Mouse (Mus musculus) c-Kit-positive CD71-positive TER-119-negative erythroid progenitor cells, embryonic 14.5 days (primary cell): Measurements from ENCODE around the gene Ipo7.
"Not testable (repeated sequence)": the region's sequence is repeated elsewhere in the genome, so short reads cannot be mapped to it uniquely, and the experiment has no call there.

ENCODE experiments used
- DNase-seq: peaks from one replicate; pipeline ENCODE4 v3.0.0-alpha.2; 2013; ENCODE audit warnings: low read depth

Ipo7 gene

DNA sequence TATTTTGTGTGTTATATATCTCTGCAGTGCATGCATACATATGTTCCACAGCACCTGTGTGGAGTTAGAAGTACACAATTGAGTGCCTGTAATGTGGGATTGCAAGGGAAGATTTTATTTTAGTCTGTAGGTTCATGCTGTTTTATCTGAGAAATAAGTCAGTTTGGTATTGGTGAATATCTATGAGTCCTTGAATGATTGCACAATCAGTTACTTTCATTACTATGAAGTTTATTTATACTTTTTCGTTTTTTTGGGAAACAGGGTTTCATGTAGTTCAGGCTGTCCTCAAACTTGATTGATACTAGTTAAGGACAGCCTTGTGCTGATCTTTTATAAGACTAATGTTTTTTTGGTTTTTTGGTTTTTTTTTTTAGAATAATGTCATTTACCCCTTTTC is 5.5 kb downstream of the Ipo7 start:
- DNase-seq = no peak

DNA sequence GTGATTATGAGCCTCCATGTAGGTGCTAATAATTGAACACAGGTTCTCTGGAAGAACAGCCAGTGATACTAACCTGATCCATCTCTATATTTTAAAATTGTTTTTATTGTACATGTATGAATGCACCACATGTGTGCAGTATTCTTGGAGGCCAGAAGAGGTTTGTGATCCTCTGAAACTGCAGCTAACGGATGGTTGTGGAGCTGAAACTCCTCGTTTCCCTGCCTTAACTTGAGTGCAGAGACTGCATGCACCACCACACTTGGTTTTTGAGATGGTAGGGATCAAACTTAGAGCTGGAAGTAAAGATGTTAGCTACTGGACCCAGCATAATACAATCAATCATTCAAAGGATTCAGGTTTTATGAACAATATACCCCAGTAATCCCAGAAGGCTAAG is 8.5 kb downstream of the Ipo7 start:
- no peak for DNase-seq

DNA sequence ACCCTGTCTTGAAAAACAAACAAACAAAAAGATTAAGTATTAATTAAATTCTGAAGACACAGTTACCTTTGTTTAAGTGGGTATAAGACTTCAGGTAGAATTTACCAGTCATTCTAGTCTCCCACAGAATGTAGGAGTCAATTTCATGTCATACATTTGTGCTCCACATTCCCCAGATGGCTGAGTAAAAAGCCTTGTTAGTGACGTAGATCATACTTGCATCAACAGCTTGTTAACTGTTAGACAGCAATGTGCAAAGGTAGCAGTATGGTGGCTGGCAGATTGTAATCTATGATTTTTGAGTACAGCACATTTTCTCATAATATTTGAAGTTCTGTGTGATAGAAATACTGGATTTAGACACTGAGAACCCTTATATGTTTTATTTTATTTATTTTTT is 10.8 kb downstream of the Ipo7 start:
- DNase-seq = no peak

DNA sequence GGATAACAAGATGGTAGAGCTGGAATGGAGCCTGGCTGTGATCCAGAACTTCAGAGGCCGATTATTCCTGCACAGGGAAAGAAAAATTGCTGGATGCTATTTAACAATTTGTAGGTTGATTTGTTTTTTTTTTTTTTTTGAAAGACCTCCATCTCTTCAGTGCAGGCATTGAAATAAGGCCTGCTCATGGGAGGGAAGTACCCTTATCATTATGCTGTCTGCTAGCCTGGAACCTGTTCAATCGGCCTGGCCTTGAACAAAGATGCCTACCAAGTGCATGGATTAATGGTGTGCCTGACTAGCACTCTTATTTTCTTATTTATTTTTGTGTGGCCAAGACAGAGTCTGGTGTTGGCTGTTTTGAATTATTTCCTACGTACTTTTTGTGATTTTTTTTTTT is 12.3 kb downstream of the Ipo7 start:
- DNase-seq = no peak

DNA sequence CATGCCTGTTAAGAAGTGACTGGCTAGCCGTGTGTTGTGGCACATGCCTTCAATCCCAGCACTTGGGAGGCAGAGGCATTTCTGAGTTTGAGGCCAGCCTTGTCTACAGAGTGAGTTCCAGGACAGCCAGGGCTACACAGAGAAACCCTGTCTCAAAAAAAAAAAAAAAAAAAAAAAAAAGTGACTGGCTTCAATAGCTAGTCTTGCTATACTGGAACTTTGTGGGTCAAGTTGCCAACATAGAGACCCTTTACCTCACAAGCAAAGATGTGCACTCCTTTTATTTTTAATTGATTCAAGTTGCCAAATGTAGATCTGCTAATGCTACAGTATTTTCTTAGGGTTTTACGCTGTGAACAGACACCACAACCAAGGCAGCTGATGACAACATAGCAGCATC is 39.6 kb downstream of the Ipo7 start:
- DNase-seq = not testable (repeated sequence)

DNA sequence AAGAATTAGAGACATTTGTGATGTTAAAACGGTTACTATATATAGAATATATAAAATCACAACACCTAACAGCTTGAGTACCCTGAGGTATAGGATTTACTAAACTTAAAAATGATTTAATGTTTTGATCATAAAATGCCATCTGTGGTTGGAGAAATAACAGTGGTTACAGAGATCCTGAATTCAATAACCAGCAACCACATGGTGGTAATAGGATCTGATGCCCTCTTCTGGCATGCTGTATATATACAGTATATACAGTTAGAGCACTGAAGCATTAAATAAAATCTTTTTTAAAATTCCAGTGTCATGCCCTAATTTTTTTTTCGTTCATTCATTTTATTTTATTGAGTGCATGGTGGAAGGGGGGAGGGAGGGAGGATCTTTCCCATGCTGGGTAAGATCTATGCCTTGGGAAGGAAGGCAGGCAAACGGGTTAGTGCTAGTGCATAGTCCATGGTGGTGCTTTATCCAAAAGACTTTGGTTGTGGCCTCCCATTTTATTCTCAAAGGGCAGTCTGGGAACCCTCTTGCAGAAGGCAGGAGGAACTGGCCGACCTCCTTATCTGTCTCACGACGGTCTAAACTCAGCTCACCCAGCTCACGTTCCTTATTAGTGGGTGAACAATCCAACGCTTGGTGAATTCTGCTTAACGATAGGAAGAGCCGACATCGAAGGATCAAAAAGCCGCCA is 41.2 kb downstream of the Ipo7 start:
- DNase-seq = no peak

DNA sequence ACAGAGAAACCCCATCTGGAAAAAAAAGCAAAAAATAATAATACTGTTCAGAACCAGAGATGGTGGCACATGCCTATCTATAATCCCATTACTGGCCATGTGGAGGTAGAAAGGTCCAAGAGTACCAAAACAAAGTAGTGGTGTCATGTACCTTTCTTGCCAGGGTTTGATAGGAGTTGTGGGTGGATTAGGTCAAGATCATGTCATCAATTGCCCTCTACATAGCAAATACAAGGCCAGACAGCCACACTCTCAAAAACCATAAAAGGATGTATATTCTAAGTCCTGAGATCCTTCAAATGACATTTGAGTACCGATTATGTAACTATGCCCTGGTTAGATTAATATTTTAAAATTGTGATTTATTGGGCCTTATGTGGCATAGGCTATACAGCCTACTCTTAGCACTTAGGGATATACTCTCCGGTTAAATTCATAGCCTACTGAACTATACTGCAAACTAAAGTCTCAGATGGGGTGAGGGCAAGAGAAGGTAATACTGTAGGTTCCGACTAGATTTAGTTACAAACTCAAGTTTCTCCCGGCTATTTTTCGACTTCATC is 42.1 kb downstream of the Ipo7 start:
- DNase-seq = peak; percentile 43

DNA sequence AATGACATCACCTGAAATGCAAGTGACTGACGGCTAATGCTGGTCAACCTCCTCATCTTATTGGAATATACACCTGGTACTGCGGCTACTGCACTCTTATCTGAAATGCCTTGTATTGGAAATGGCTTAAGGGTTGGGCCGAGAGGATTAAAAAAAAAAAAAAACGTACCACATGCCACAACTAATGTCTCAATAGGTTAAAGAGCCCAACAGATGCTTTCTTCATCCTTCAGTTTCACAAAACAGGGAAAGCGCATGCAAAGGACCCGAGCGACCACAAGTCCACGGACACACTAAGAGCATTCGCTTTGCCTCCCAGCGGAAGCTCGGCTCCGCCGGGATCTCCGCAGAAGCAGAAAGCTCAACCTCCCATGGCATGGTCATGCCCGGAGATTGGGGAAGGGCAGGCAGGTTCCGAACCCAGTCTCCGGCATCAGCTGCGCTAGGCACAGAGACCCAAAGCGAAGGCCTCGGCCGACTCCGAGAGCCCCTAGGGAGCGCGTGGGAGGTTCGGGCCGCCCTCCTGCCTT is 42.7 kb downstream of the Ipo7 start:
- peak; percentile 45 for DNase-seq

DNA sequence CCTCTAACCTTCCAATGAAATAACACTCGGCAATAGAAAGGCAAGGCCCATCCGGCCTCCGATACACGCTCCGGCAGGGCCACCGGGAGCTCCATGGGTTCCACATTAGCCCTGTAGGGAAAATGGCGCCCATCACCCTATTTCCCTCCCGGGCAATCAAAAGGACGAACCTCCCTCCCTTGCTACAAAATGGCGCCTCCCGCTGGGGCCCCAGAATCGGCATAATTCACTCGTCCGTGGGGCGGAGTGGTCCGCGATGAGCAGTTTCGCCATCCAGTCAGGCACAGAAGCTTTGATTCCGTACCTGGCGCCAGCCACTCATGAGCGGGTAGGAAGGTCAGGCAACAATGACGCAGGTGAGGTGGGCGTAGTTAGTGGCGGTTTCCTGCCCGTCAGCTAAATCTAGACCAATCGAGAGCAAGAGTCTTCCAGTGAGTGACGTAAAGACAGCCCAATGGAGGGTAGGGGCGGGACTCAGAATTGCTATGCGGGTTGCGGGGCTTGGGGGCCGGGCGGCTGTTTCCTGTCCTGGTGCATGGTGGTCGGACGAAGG is 43.2 kb downstream of the Ipo7 start, which contains the start of gene Zfp143:
Gene Zfp143 (plus strand): TSS at position 19 of the 553 bp plus-strand sequence.
- peak; percentile 98 for DNase-seq

DNA sequence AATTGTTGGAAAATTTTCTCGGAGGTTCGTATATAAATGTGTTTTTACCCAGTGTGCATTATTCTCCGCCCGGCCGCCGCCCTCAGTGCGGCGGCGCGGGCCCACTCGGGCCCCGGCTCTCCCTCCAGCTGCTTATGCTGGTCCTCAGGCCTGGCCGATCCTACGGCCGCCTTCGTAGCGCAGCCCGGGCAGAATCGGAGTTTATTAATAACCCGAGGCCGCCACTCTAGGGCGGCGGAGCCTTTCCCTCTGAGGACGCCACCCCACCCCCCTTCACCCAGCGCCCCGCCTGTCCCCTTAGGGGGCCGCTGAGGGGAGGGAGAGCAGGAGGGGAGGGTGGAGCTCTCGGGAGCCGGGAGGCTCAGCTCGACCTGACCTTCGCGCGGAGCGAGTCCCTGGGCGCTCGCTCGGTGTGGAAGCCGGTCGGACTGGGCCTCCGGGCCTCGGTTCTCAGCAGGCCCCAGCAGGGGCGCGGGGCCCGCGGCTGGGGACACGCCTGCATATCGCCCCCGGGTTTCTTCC is 43.7 kb downstream of the Ipo7 start:
- DNase-seq = peak; percentile 80

DNA sequence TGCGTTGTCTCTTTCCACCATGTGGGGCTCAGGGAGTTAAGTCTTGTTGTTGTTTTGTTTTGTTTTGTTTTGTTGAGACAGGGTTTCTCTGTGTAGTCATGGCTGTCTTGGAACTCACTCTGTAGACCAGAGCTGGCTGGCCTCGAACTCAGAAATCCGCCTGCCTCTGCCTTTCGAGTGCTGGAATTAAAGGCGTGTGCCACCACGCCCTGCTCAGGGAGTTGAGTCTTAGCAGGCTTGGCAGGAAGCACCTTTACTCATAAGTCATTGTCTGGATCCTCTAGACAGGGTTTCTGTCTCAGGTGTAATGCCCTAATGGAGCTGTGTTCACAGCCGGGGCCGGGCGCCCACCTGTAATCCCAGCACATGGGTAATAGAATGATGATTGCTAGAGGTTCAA is 45.7 kb downstream of the Ipo7 start:
- DNase-seq = no peak

DNA sequence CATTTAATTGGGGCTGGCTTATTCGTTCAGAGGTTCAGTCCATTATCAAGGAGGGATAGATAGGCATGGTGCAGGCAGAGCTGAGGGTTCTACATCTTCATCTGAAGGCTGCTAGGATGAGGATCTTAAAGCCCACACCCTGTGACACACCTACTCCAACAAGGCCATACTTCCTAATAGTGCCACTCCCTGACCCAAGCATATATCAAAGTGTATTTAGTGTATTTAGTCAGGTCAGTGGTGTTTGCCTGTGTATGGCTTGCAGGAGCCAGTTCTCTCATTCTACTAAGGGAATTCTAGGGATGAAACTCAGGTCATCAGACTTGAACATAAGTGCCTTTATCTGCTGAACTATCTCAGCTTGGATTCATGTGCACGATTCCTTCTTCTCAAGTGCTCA is 51.0 kb downstream of the Ipo7 start:
- DNase-seq = no peak

DNA sequence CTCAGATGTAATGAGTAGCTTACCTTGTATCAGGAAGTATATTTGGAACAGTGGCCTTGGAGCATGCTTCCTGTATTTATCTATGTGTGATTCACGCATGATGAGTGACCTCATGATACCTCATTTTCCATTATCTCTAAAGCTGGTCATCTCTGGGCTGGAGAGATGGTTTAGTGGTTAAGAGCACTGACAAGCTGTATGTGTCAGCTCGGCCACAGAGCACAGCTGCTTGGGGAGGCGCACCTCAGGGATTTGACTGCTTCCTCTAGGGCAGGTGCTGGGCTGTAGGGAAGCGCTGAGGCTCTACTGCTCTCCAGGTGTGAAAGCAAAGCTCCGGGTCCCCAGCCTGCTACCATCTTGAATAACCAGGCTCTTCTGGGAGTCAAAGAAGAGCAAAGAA is 60.1 kb downstream of the Ipo7 start:
- DNase-seq = no peak

DNA sequence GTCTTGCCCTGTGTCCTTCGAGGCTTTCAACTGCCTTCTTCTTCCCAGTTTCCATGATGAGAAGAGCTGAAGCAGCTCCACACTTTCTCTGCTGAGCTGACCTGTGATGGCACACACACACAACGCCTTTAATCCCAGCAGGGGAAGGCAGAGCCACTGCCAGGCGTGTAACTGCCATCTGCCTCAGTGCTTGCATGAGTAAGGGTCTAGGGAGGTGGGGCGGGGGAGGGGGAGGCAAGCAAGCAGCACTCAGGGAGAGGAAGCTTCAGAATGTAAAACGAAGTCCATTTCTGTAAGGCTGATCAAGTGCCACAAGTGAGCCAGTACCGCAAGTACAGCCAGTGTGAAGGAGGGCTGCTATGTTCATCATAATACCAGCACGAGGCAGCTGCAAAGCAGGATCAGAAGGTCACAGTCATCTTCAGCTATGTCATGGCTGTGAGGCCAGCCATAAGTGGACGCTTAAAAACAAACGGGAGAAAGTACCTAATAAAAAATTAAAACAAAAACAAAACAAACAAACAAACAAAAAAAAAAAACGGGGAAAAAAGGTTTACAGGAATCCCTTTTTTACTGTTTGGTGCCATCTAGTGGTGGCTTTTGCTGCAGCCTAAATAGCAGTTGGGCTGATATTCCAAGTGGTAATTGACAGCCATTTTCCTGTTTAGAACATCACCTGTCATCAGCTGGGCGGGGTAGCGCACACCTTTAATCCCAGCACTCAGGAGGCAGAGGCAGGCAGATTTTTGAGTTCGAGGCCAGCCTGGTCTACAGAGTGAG is 65.5 kb downstream of the Ipo7 start:
- DNase-seq = peak; percentile 67

DNA sequence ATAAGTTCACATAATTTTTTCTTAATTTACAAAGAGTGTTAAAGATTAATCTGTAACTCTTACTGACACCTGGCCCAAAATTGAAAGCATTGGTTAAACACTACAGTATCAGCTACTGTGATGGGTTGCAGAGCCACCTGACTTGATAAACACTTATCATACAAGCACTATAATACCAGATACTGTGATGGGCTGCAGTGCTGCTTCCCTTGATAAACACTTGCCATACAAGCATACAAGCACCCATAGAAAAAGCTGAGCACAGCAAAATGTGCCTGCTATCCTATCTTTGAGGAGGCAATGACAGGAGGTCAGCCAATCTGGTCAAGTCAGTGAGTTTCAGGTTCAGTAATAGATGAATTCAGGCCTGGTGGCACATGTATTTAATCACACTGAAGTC is 67.1 kb downstream of the Ipo7 start:
- no peak for DNase-seq

DNA sequence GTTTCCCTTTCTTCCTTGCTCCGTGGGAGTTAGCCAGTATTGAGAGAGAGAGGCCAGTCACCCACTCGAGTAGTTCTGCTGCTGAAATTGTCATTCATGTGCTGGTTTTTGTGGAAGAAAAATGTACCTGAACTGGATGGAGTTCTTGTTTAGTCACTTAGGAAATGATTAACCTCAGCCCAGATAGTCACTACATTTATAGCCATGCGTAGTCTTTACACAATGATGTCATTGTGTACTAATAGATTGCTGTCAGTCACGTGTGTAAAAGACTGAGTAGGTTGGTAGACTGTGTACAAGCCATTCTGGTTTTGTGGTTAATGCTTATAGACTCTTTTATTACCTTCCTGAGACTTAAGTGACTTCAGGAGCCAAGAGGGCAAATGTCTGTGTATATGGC is 69.8 kb downstream of the Ipo7 start:
- no peak for DNase-seq

DNA sequence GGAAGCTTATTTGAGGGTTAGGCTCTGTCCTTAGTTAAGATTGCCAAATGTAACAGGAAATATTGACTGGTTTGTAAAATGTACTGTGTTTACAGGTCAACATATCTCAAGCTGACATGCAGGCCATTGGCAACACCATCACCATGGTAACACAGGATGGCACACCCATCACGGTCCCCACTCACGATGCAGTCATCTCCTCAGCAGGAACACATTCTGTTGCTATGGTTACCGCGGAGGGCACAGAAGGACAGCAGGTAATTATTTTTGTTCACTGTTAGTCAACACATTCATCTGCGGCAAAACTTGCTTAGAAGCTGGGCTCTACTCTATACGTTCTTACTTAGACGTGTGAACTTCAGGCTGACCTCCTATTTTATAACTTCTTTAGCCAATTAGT is 73.6 kb downstream of the Ipo7 start:
- DNase-seq = no peak

DNA sequence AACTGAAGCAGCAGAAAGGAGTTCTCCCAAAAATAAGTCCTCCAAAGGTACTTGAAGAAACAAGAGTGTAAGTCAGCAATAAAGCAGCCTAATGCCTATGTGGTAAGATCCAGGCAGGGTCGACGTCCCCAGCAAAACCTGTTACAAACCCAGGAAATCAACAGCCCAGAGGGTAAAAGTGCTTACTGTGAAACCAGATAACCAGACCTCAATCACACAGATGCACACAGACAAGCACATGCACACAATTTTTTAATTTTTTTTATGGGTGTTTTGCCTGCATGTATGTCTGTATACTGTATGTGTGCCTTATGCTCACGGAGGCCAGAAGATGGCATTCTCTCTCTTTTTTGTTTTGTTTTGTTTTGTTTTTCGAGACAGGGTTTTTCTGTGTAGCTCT is 78.3 kb downstream of the Ipo7 start:
- no peak for DNase-seq

DNA sequence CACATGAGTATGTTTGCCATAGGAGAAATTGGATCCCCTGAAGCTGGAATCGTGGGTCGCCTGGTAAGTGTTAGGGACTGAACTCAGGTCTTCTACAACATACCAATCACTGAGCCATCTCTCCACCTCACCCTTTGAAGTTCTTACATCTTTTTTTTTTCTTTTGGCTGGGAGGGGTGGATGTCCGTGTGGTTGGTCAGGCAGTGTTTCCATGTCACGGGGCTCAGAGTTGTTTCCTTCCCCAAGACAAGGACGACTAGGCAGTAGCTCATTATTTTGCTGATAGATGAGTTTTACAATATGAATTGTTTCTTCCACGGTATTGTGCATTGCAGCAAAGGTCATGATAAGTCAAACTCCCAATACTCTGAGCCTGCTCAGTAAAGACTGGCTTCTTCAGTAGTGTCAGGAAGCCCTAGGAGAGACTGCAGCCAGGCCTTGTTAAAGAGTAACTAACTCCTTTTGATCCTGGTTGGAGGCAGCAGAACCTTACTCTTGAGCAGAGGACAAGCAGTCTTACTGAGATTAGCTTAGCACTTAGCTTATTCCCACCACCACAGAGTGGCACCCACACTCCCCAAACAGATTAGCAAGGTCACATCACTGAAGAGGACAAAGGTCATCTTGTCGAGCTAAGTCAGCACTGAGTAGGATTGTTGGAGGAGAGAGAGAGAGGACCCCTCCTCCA is 79.2 kb downstream of the Ipo7 start:
- no peak for DNase-seq

DNA sequence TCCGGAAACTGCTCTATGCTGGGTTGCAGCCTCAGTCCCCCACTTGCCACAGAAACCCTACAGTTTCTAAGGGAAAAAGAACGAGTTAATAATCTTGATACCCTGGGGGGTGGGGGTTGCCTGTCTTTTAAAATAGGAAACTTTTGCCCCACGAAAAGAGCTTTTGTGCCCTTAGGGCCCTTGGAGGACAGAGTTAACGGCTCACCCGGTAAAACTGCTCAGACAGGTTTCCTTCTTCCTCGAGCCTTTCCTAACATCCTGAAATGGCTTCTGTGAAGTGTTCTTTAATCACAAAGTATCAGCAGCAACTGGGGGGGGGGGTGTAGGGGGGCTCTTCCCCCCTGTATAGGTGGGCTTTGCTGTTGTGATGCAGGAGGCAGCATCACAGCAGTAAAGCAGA is 82.8 kb downstream of the Ipo7 start:
- DNase-seq = no peak

DNA sequence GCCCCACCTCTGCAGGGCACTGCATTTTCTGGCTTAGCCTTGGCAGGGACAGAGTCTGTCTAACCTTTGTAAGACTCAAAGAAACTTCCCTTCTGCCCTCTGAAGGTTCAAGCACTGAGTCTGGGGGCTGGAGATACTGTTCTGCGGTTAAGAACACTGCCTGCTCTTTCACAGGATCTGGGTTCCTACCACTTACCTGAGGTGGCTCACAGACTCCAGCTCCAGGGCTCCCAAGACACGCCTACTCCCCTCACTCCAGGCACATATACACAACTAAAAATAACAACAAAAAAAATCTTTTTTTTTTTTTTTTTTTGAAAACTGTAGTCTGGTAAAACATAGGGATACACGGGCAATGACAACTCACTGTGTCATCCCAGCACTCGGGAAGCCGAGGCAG is 83.2 kb downstream of the Ipo7 start:
- no peak for DNase-seq

DNA sequence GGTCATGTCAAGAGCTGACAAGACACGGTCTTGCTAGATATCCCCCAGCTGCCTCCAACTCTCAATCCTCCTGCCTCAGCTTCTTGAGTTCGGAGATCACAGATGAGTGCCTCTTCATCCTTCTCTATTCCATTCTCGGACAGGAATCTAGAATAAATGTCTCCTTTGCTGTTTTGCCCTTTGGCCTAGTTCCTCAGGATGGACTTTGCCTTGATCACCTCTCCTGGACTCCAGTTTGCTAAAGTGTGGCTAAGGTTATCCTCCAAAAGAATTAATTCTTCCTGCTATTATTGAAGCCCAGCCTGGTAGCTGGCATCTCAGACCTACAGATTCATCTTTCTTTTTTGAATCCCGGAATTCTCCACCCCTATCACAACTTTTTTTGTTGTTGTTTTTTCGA is 87.0 kb downstream of the Ipo7 start:
- no peak for DNase-seq
